Mouse (Mus musculus): ENCODE results near the gene Tmem235. TPM values are rescaled to one million over a fixed set of nuclear protein-coding genes. Genes with fewer than 3 reads are reported as not detected.

The Tmem235 gene
- total and polyA plus RNA-seq, 2 experiments = not detected

DNA sequence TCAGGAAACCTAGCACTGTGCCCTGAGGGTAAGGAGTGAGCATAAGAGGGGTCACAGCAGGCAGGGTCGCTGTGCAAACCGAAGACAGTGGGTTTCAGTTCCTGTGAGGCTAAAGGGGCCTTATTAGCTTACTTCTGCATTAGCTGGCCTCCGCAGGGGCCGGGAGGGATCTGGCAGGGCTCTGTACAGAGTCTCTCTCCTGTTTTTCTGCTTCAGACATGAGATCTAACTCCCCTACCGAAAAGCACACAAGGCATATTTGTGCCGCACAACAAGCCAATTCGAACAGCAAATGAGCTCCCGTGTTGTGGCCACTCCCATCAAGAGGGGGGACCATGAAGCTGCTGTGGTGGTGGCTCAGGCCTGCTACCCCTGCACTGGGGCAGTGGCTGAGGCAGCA is 18.3 kb downstream of the Tmem235 start:
- 37% methylated on average over 8 of the region's 8 CpGs for WGBS
- no peak overlapping the region for H3K4me3 ChIP-seq (ENCODE audit: insufficient read depth, low read depth, low read length)
- peaks cover 24% of the 10 kb centered on the region for H3K4me1 ChIP-seq (ENCODE audit: control insufficient read depth, insufficient read depth, low read length)
- no peak for DNase-seq (ENCODE audit: extremely low read depth, low read depth, low spot score)
- TF ChIP-seq CTCF (IDR thresholded peaks at IDR 0.05; ENCODE audit: low read depth, low read length) (no peak), POLR2A (IDR thresholded peaks at IDR 0.05; ENCODE audit: extremely low read depth, insufficient read depth, low read length) (no peak)
- no peaks in the 10 kb centered on the region for H3K27me3 ChIP-seq (ENCODE audit: control insufficient read depth, insufficient read depth, low read length)
- H3K36me3 ChIP-seq (ENCODE audit: control insufficient read depth, insufficient read depth, low read length) = no peaks in the 10 kb centered on the region
- no peaks in the 10 kb centered on the region for H3K79me2 ChIP-seq (ENCODE audit: control insufficient read depth, insufficient read depth, low read length)
- H3K27ac ChIP-seq (replicated peaks; ENCODE audit: insufficient read depth, low read depth, low read length) = no peak overlapping the region
- H3K9ac ChIP-seq (ENCODE audit: low read depth, low read length) = no peak overlapping the region

- no peak overlapping the region for H3K27ac ChIP-seq (replicated peaks; ENCODE audit: insufficient read depth, low read depth, low read length)
- WGBS = 70% methylated on average over 6 of the region's 6 CpGs
- no peak for DNase-seq (ENCODE audit: extremely low read depth, low read depth, low spot score)
- H3K9ac ChIP-seq (ENCODE audit: low read depth, low read length) = no peak overlapping the region
- H3K27me3 ChIP-seq (ENCODE audit: control insufficient read depth, insufficient read depth, low read length) = no peaks in the 10 kb centered on the region
- H3K4me1 ChIP-seq (ENCODE audit: control insufficient read depth, insufficient read depth, low read length) = peaks cover 24% of the 10 kb centered on the region
- TF ChIP-seq CTCF (IDR thresholded peaks at IDR 0.05; ENCODE audit: low read depth, low read length) (no peak), POLR2A (IDR thresholded peaks at IDR 0.05; ENCODE audit: extremely low read depth, insufficient read depth, low read length) (no peak)
- H3K79me2 ChIP-seq (ENCODE audit: control insufficient read depth, insufficient read depth, low read length) = no peaks in the 10 kb centered on the region
- no peaks in the 10 kb centered on the region for H3K36me3 ChIP-seq (ENCODE audit: control insufficient read depth, insufficient read depth, low read length)
- H3K4me3 ChIP-seq (ENCODE audit: insufficient read depth, low read depth, low read length) = no peak overlapping the region
Measured at GRCm38 (mm10) chr11:117879676-117880075, 19.1 kb downstream of the Tmem235 start.

- WGBS = 90% methylated on average over 9 of the region's 9 CpGs
- Histone ChIP-seq H3K4me3 (ENCODE audit: insufficient read depth, low read depth, low read length) (no peak overlapping the region), H3K27me3 (ENCODE audit: control insufficient read depth, insufficient read depth, low read length) (no peaks in the 10 kb centered on the region), H3K9ac (ENCODE audit: low read depth, low read length) (no peak overlapping the region), H3K36me3 (ENCODE audit: control insufficient read depth, insufficient read depth, low read length) (no peaks in the 10 kb centered on the region), H3K27ac (replicated peaks; ENCODE audit: insufficient read depth, low read depth, low read length) (0 out of 2 replicates have a peak overlapping the region, but pooled peaks have one; percentile 6), H3K79me2 (ENCODE audit: control insufficient read depth, insufficient read depth, low read length) (no peaks in the 10 kb centered on the region), H3K4me1 (ENCODE audit: control insufficient read depth, insufficient read depth, low read length) (peaks cover 22% of the 10 kb centered on the region)
- TF ChIP-seq CTCF (IDR thresholded peaks at IDR 0.05; ENCODE audit: low read depth, low read length) (no peak), POLR2A (IDR thresholded peaks at IDR 0.05; ENCODE audit: extremely low read depth, insufficient read depth, low read length) (no peak)
- DNase-seq (ENCODE audit: extremely low read depth, low read depth, low spot score) = no peak
Measured at GRCm38 (mm10) chr11:117880336-117880976, 19.9 kb downstream of the Tmem235 start.

DNA sequence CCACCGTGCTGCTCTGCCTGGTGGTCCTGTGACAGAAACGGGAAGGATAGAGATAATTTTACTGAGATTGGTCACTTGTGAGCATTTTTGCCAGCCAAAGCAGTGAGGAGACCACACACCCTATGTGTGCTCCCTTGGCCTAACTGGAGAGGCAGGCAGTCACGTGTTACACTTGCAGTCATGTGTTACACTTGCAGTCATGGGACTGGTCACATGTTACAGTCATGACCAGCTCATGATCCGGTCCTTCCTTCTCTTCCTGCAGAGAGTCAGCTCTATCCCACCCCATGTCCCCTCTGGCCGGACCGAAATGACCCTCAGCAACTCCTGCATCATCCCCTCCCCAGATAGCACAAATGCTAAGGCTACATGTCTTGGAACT is 20.4 kb downstream of the Tmem235 start:
- TF ChIP-seq CTCF (IDR thresholded peaks at IDR 0.05; ENCODE audit: low read depth, low read length) (no peak), POLR2A (IDR thresholded peaks at IDR 0.05; ENCODE audit: extremely low read depth, insufficient read depth, low read length) (no peak)
- Histone ChIP-seq H3K4me3 (ENCODE audit: insufficient read depth, low read depth, low read length) (no peak overlapping the region), H3K9ac (ENCODE audit: low read depth, low read length) (no peak overlapping the region), H3K36me3 (ENCODE audit: control insufficient read depth, insufficient read depth, low read length) (no peaks in the 10 kb centered on the region), H3K79me2 (ENCODE audit: control insufficient read depth, insufficient read depth, low read length) (no peaks in the 10 kb centered on the region), H3K4me1 (ENCODE audit: control insufficient read depth, insufficient read depth, low read length) (peaks cover 22% of the 10 kb centered on the region), H3K27ac (replicated peaks; ENCODE audit: insufficient read depth, low read depth, low read length) (peak overlapping the region; percentile 47), H3K27me3 (ENCODE audit: control insufficient read depth, insufficient read depth, low read length) (no peaks in the 10 kb centered on the region)
- WGBS = 74% methylated on average over 6 of the region's 6 CpGs
- peak; percentile 15 for DNase-seq (ENCODE audit: extremely low read depth, low read depth, low spot score)

GRCm38 (mm10) chr11:117881787-117882186 is 21.2 kb downstream of the Tmem235 start:
- TF ChIP-seq POLR2A (IDR thresholded peaks at IDR 0.05; ENCODE audit: extremely low read depth, insufficient read depth, low read length) (no peak), CTCF (IDR thresholded peaks at IDR 0.05; ENCODE audit: low read depth, low read length) (no peak)
- peak; percentile 19 for DNase-seq (ENCODE audit: extremely low read depth, low read depth, low spot score)

DNA sequence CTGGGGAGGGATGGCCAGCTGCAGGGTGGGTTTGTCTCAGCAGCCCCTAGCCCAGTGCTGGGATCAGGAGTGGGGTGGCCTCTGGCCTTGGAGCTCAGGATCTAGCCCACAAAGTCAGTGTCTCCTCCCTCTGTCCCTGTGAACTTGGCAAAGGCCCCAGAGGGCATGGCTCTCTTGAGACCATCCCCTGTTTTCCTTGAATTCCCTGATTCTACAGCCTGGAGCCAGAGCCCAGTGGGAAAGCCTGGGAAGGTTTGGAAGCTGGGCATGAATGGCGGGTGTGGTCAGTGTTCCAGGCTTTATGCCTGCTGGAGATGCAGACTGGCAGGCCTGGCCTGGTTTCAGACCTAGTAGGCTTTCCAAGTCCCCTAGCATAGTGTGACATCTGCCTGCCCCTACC is 21.7 kb downstream of the Tmem235 start:
- WGBS = 87% methylated on average over 1 of the region's 1 CpGs
- Histone ChIP-seq H3K4me1 (ENCODE audit: control insufficient read depth, insufficient read depth, low read length) (peaks cover 22% of the 10 kb centered on the region), H3K27me3 (ENCODE audit: control insufficient read depth, insufficient read depth, low read length) (no peaks in the 10 kb centered on the region), H3K79me2 (ENCODE audit: control insufficient read depth, insufficient read depth, low read length) (no peaks in the 10 kb centered on the region), H3K9ac (ENCODE audit: low read depth, low read length) (no peak overlapping the region), H3K27ac (replicated peaks; ENCODE audit: insufficient read depth, low read depth, low read length) (peak overlapping the region; percentile 55), H3K4me3 (ENCODE audit: insufficient read depth, low read depth, low read length) (no peak overlapping the region), H3K36me3 (ENCODE audit: control insufficient read depth, insufficient read depth, low read length) (no peaks in the 10 kb centered on the region)
- TF ChIP-seq CTCF (IDR thresholded peaks at IDR 0.05; ENCODE audit: low read depth, low read length) = no peak
- TF ChIP-seq POLR2A (IDR thresholded peaks at IDR 0.05; ENCODE audit: extremely low read depth, insufficient read depth, low read length) = no peak
- DNase-seq (ENCODE audit: extremely low read depth, low read depth, low spot score) = no peak

More at GRCm38 (mm10) chr11:117881787-117882186, 21.2 kb downstream of the Tmem235 start:
- Histone ChIP-seq H3K36me3 (ENCODE audit: control insufficient read depth, insufficient read depth, low read length) (no peaks in the 10 kb centered on the region), H3K4me1 (ENCODE audit: control insufficient read depth, insufficient read depth, low read length) (peaks cover 22% of the 10 kb centered on the region), H3K9ac (ENCODE audit: low read depth, low read length) (no peak overlapping the region), H3K27me3 (ENCODE audit: control insufficient read depth, insufficient read depth, low read length) (no peaks in the 10 kb centered on the region), H3K27ac (replicated peaks; ENCODE audit: insufficient read depth, low read depth, low read length) (peak overlapping the region; percentile 55), H3K79me2 (ENCODE audit: control insufficient read depth, insufficient read depth, low read length) (no peaks in the 10 kb centered on the region), H3K4me3 (ENCODE audit: insufficient read depth, low read depth, low read length) (no peak overlapping the region)
- 48% methylated on average over 7 of the region's 8 CpGs for WGBS
